Mouse (Mus musculus) MN1 (cell line): Measurements from ENCODE around the gene Fhit.

ENCODE experiments used
- DNase-seq: peaks from one replicate; pipeline ENCODE4 v3.0.0-alpha.2; 2016; ENCODE audit warnings: low spot score

Fhit gene

DNA sequence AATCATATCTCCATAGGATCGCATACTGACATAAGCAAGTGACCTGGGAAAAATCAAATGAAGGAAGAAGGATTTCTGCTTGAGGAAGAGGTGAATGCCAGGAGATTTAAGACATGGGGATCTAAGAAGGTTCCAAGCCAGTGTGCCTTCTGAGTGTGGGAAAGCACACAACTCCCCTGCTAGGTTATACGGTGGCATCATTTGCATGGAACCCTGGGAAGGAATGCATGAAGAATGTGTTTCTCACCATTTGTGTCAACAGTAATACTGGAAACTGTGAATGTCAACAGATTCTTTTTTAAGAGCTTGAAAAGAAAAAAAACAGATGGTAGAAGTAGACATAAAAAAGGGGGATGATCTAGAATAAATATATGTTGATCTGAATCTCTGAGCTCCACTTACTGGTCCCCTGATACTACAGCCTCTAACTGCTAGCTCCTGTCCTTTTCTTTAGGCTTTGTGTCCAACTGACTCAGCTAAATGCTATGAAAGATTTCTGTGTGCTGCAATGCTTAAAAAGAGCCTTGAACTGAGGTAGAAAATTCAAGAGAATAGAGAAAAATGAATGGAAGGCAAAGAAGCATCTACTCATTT, 1473.1 kb downstream of the Fhit start:
- no peak for DNase-seq

GRCm38 (mm10) chr14:9684362-9684761, 1477.5 kb downstream of the Fhit start:
- DNase-seq, result no peak

DNA sequence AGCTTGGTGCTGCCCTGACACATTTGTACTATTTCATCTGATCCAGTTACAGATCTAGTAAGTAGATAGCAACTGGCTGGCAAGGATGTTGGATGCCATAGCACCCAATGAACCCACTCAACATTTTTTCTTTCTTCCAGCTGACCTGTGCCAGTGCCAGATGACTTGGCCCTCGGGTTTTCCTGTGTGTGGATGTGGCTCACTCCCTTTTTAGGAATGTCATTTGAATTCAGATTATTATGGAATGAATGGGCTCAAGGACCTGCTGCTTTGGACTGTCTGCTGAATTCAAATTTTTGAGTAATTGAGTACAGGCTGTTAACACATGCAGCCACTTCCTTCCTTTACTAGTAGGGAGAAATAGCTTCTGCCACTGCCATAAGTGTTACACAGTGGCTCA, 1489.1 kb downstream of the Fhit start:
- DNase-seq, result no peak

DNA sequence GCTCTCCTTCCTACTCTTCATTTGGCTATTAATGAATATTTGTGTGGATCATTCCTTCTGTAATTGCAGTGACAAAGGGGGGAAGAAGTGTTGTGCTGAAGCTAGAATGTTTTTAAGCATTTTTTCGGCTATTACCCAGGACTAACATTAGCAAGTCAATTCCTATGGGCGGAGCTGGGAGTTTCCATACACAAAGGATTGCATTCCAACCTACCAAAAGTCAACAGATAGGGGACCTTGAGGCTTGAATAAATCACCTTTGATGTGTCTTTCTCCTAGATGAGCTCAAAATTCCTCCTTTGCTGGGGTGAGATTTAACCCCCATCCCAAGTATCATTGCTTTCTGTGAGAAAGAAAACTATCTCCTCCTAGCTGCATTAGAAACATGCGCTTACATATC, 1490.1 kb downstream of the Fhit start:
- DNase-seq, result no peak

DNA sequence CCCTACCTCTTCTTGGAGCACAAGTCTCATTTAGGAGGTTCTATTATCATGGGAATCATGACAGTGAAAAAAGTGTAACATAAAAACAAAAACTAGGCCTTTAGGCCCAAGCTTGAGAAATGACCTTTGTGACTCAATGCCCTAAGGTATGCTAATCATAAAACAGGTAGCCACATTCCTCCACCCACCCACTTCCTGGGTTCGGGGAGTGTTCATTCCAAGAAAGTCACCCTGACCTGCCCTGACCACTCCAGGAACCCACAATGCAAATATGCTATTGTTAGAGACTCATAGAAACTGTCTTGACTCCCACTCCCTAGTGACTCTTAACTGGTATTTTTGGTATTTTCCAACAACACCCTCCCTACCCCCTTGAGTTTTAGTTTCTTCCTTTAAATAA, 1492.1 kb downstream of the Fhit start:
- DNase-seq, result no peak

DNA sequence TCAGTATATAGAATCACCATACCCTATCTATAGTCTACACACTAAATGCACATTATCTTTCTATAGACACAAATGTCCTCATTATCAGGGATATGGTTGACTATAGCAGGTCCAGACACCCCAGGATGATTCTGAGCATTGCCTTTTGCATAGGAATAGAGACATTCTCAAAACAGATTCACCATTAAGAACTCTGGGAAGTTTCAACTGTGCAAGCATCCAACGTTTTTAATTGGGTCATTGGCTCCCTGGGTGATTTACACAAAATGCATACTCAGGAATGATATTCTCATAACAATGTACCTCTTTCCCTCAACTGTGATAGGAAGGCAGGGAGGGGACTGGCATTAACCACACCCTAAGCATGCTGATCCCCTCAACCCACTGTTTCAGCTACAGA, 1503.4 kb downstream of the Fhit start:
- DNase-seq, result no peak

GRCm38 (mm10) chr14:9651417-9651816, 1510.4 kb downstream of the Fhit start:
- DNase-seq, result no peak

DNA sequence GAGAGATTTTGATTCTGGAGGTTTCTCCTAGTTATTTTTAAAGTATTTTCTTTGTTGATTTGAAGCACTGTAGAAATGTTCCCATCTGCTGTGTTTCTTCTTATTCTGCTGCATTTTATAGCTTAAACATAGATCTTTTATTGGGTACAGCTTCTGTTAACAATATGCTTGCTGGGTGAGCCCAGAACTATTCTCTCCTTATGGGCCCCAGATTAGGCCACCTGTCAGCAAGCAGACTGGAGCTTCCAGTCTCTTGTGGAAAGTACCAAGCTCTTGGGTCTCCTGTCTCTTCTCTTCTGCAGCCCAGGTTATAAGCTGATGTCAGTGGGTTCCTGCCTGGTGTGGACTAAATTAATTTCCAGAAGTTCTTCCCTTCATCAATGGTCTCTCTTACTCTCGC, 1513.4 kb downstream of the Fhit start:
- DNase-seq, result no peak

DNA sequence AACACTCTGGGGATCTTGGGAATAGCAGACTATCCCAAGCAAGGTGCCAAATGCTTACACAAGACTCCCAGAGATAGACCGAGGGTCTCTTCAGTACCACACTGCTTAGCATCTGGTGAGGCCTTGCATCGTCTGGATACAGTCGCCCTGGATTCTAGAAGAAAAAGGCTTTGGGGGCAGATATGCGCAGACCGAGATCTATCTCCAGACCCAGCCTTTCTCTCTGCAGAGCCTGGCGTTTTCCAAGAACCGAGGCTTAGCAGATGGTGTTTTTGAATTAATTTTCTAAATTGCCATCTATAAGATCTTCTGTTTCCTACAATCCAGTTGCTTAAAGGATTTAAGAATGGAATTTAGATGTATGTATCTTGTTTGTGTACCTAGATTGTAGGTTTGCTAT, 1515.6 kb downstream of the Fhit start:
- DNase-seq, result no peak

DNA sequence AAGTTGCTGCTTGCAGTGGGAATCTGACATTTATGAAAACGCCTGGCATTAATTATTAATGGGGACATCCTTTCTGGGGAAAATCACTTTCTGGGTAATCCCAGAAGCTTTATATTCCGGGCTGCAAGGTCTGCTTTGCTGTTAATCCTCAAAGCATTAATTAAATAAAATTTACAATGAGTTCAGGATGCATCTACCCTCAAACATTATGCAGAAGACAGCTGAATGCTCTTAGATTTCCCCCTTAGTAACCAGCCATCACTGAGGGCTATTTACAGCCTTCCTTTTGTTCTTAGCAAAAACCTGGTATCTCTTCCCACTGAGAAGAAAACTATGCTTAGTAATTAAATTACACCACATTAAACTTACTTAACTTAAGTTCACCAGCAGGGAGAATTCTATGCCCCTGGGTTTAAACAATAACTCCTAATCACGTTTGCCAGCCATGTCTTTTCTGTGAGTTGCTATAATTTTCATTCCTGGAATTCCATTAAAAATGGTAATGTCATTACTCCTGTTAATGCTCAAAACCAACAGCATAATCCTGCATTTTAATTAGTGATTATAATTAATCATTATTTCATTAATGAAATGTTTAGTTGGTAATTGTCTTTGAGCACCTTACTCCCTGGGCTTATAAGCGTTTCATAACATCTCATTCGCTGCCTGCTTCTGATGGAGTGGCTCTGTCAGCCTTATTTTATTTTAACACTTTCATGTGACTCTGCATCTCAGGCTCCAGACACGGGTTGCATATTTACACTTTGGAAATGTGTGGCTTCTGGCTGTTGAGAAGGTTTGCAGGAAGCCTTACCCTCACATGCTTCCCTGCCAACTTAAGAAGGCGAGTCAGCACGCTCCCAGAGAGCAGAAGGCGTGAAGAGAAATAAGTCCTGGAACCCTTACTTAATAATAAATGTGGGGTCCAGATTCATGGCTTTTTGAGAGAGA, 1517.3 kb downstream of the Fhit start:
- DNase-seq, result peak; percentile 10

DNA sequence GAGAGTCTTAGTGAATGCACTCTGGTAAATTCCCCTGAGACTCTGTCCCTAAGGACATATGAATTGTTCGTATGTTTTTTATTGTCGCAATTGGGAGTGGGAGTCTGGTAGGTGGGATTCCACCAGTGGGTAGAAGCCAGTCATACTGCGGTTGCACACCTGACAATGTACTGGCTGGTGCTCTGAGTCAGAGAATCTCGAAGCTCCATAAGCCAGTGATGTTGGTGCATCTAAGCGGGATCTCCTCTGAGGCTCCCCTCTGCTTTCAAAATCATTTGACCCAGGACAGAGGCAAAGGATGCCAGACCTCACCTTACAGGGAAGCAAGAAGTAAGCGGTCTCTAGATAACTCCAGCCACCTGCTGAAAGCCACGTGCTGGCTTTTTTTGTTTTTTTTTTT, 1518.1 kb downstream of the Fhit start:
- peak; percentile 7 for DNase-seq

- DNase-seq, result no peak
Measured at GRCm38 (mm10) chr14:9642628-9643027, 1519.2 kb downstream of the Fhit start.

- no peak for DNase-seq
Measured at GRCm38 (mm10) chr14:9642068-9642467, 1519.8 kb downstream of the Fhit start.

- no peak for DNase-seq
Measured at GRCm38 (mm10) chr14:9634247-9634991, 1527.4 kb downstream of the Fhit start.

DNA sequence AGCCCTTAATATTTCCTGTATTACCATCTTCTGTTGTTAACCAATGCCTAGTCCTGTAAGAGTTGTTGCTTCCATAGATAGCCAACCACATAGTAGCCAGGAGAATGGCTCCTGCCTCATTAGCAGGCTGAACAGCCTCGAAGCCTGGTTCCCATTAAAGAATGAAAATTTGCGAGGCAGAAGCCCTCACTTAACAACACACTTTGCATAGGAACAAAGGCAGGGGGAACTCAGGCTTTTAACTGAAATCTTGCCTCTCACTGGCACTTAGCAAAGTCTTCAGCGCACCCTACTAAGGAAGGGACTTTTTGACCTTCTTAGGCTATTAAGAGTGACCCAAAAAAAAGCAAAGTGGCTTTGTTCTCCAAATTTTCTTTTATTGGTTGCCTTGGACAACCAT, 1529.3 kb downstream of the Fhit start:
- no peak for DNase-seq

DNA sequence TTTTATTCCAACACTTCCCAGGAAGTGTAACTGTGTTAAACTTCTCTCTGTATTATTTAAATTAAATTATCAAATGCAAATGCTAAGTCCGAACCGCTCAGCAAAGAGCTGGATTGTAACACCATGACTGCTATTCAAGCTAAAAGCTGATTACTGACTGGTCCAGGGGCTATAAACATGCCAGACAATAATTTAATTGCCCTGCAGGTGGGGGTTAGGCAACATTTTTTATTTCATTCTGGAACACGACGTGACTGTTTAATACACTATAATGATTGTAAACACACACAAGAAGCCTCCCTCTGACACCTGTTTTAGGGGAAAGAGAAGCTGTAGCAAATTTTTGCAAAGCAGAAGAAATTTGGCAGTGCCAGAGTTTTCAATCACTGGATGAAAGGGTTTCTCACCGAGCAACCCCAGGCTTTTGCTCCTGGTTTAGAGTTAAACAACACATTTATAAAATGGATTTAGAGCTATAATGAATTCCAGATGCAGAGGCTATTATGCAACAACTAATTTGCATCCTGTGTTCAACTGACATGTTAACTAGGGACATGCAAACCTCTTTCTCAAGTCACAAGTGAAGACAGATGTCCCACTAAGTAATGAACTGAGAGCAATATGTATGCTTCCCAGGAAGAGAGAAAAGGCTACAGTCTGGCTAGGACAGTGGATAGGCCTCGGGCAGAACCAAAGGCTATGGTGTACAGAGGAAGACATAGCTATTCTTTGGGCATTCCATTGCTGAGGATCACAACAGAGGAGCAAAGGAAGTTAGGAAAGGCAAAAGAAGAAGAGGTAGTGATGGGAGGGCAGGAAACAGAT, 1538.4 kb downstream of the Fhit start:
- DNase-seq, result peak; percentile 8

DNA sequence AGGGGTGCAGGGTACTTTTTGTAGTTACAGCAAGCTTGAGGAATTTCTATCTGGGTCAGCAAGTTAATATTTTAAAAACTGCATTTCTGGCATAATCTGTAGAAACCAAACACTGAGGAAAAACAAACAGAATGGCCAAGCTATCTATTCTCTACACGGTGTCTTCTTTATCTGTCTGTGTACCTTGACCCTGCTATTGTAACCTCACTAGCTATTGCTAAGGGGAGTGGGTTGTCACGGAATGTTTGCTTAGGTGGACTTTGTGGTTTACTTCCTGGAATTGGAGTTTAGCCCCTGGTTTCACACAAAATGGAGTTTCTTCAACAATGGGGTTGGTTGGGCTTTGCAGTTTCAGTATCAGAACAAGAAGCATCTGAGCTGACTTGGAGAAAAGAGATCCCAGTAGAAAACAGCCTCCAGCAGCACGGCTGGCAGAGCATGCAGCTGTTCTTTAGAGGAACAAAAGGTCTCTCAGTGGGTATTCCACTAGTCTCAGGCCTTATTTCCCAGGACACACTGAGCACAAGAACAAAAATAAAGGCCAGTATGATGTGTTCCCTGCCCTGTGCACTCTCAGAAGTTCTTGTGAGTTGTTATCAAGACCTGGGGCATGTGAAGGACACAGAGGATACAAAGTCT, 1540.8 kb downstream of the Fhit start:
- no peak for DNase-seq

DNA sequence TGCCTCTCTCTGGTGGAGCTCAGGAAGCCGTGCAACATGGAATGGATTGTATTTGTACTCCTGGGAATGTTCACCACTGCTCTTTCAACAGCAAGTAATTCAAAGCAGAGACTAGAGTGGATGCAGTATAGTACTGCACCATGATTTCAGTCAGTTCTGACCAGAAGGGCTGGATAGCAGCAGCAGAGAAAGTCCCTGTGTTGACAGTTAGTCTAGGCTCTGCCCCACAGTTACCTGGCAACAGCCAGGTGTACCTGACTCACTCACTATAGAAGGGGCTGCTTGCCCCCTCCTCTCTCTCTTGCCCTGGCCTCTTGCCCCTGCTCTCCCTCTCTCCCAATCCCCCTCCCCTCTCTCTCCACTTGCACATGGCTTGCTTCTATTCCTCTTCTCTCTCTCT, 1542.0 kb downstream of the Fhit start:
- no peak for DNase-seq

DNA sequence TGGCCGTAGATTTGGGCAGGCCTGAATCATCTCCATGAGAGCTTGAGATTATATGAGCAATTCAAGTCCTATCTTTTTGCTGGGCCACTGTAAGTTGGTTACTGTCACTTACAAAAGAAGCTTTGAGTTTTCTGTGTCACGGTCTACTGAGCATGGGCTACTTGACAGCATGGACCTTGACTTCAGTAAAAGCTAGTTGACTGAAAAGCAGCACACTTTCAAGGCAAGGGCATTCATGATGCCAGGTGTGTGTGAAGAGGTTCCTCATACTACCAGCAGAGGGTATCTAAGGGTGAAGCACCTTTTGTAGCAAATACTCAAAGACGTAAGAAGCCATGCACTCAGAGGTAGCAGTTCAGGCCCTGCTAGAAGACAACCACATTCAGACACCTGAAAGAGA, 1548.7 kb downstream of the Fhit start:
- no peak for DNase-seq

- DNase-seq, result no peak
Measured at GRCm38 (mm10) chr14:9609120-9609519, 1552.7 kb downstream of the Fhit start.

GRCm38 (mm10) chr14:9606584-9607377, 1555.1 kb downstream of the Fhit start:
- DNase-seq, result no peak
